In the genomic region with DNA sequence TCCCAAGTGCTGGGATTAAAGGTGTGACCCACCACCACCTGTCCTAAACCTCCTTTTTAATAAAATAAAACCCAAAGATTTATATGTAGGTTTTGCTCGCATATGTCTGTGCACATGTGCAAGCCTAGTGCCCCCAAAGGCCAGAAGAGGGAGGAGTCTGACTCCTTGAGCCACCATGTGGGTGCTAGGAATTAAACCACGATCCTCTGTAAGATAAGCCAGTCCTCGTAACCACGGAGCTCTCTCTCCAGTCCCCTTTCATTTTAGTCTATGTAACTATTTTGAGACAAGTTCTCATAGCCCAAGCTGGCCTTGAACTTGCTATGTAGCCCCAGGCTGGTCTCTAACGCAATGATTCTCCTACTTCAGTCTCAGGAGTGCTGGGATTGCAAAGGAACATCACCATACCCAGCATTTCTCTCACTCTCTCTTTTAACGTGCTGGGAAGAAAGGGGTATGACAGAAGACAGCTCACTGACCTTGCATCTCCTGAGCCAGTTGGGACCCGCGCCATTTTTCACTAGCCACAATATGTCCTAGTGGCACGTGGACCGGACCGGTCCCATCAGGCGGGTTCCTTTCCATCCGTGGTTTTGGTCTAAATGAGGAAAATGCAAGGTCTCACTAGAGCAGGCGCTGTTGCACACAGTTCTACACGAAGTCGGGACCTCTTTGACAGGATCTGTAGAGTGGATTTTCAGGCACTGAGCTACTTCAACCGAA, we compare ENCODE assay signal across 8 mouse cellular contexts. TPM values are rescaled to one million over a fixed set of nuclear protein-coding genes. Genes with fewer than 3 reads are reported as not detected.
DNase-seq lines count a peak whose midpoint lies in the region; ATAC-seq and TF ChIP-seq lines count a peak whose summit lies in the region.

No protein-coding gene starts in this region.

- 12% methylated on average over 17 of the region's 17 CpGs for WGBS in kidney, adult 2 months
- 17% methylated on average over 17 of the region's 17 CpGs for WGBS in hindbrain, embryonic 11.5 days

- H3K9ac ChIP-seq in hindbrain, embryonic 11.5 days (ENCODE audit: low read depth, low read length) = peak overlapping the region; percentile 66

- no peak for TF ChIP-seq CTCF in kidney, adult 2 months (conservative IDR thresholded peaks at IDR 0.05; ENCODE audit: insufficient read depth, insufficient read length, low read depth, low read length)
- TF ChIP-seq CTCF in G1E (IDR thresholded peaks at IDR 0.05; ENCODE audit: low read depth, low read length) = no peak

- H3K36me3 ChIP-seq in kidney, adult 2 months (ENCODE audit: control insufficient read depth, insufficient read depth, low read length) = peaks cover 1% of the 10 kb centered on the region; the same call in 1 of the 2 replicates
- H3K36me3 ChIP-seq in G1E (replicated peaks) = peaks cover 68% of the 10 kb centered on the region
- H3K36me3 ChIP-seq in hindbrain, embryonic 11.5 days (ENCODE audit: control insufficient read depth, insufficient read depth, low read length) = peaks cover 8% of the 10 kb centered on the region

- DNase-seq in kidney, adult 2 months = peak; percentile 14
- DNase-seq in kidney, postnatal 14 days = no peak
- DNase-seq in G1E (ENCODE audit: low spot score) = no peak
- peak; percentile 19 for DNase-seq in embryo, embryonic 9.5 days (ENCODE audit: extremely low spot score)
- DNase-seq in hindbrain, embryonic 11.5 days (ENCODE audit: low spot score) = no peak
- peak; percentile 28 for DNase-seq in thymus, postnatal 4 days
- no peak for DNase-seq in layer of hippocampus, postnatal 25 days (ENCODE audit: extremely low spot score in 1 of 2, low spot score in 1 of 2)

- no peak for TF ChIP-seq POLR2A in kidney, adult 2 months (IDR thresholded peaks at IDR 0.05; ENCODE audit: low read depth, low read length)

- H3K4me2 ChIP-seq in hindbrain, embryonic 11.5 days (replicated peaks; ENCODE audit: low read depth, low read length) = peak overlapping the region; percentile 68

- ATAC-seq in G1E (ENCODE audit: extremely low read depth, insufficient number of reproducible peaks, low FRiP score, poor library complexity, severe bottlenecking) = peak; percentile 41; the same call in 1 of the 2 replicates
- peak; percentile 8; the same call in 1 of the 2 replicates for ATAC-seq in hindbrain, embryonic 11.5 days (ENCODE audit: low FRiP score)
- ATAC-seq in megakaryocyte, adult 5-6 weeks (ENCODE audit: poor library complexity, severe bottlenecking) = peak; percentile 15

- H3K9me3 ChIP-seq in G1E (replicated peaks) = no peaks in the 10 kb centered on the region
- no peaks in the 10 kb centered on the region for H3K9me3 ChIP-seq in hindbrain, embryonic 11.5 days (ENCODE audit: control insufficient read depth, low read length)

- peaks cover 2% of the 10 kb centered on the region; the same call in 1 of the 2 replicates for H3K4me1 ChIP-seq in kidney, adult 2 months (ENCODE audit: control insufficient read depth, insufficient read depth, low read length)
- H3K4me1 ChIP-seq in G1E (ENCODE audit: insufficient read depth, low read depth, low read length) = peaks cover 33% of the 10 kb centered on the region
- peaks cover 9% of the 10 kb centered on the region for H3K4me1 ChIP-seq in hindbrain, embryonic 11.5 days (replicated peaks; ENCODE audit: control insufficient read depth, insufficient read depth, low read length)

- no peaks in the 10 kb centered on the region for H3K27me3 ChIP-seq in kidney, adult 2 months (replicated peaks; ENCODE audit: control insufficient read depth, insufficient read depth, low read length)
- H3K27me3 ChIP-seq in G1E (ENCODE audit: insufficient read depth, low read length) = no peaks in the 10 kb centered on the region
- no peaks in the 10 kb centered on the region for H3K27me3 ChIP-seq in hindbrain, embryonic 11.5 days (ENCODE audit: control insufficient read depth, insufficient read depth, low read length)

- H3K27ac ChIP-seq in kidney, adult 2 months (ENCODE audit: insufficient read depth, low read depth, low read length) = no peak overlapping the region
- H3K27ac ChIP-seq in hindbrain, embryonic 11.5 days (ENCODE audit: low read depth, low read length) = no peak overlapping the region

- peak overlapping the region; percentile 75 for H3K4me3 ChIP-seq in kidney, adult 2 months (ENCODE audit: insufficient read depth, low read depth, low read length)
- H3K4me3 ChIP-seq in G1E (ENCODE audit: low read depth, low read length) = peak overlapping the region; percentile 76
- peak overlapping the region; percentile 74 for H3K4me3 ChIP-seq in hindbrain, embryonic 11.5 days (ENCODE audit: low read depth, low read length)

RNA-seq across cellular contexts. Expression of gene Faap24, which starts 0.7 kb away (rescaled TPM):
- polyA plus RNA-seq in kidney, adult 2 months (2012; rRNA removed) = 4.3 and 4.8 TPM in 2 replicates
- total RNA-seq in G1E (2014; fragmentation: Nextera tagmentation) (39.9 and 40.3 TPM in 2 replicates), G1E (2017) (21.3 and 23.2 TPM in 2 replicates)
- 6.9 and 19.1 TPM in 2 replicates for polyA plus RNA-seq in G1E (2012)
- 23.6 and 24.8 TPM in 2 replicates for polyA plus RNA-seq in hindbrain, embryonic 11.5 days (2014; fragmentation: Nextera tagmentation; extraction: Ambion mirVana)
- 10.8 and 12.2 TPM in 2 replicates for total RNA-seq in megakaryocyte, adult 5-6 weeks (2015)
- total RNA-seq in megakaryocyte, adult 5-6 weeks (2017) = 5.5 and 11.1 TPM in 2 replicates
- total RNA-seq in layer of hippocampus, postnatal 25 days (2021) = 1 to 10 TPM; 5.3 to 6.9 TPM

RNA-seq across cellular contexts. Expression of gene Cep89, which starts 0.9 kb away (rescaled TPM):
- polyA plus RNA-seq in kidney, adult 2 months (2012; rRNA removed) = 24.4 and 29.5 TPM in 2 replicates
- total RNA-seq in G1E (2014; fragmentation: Nextera tagmentation) = 9.9 and 10.8 TPM in 2 replicates
- total RNA-seq in G1E (2017) = 9.8 and 13.8 TPM in 2 replicates
- polyA plus RNA-seq in G1E (2012) = 12.1 and 15.3 TPM in 2 replicates
- 35.2 and 41.7 TPM in 2 replicates for polyA plus RNA-seq in hindbrain, embryonic 11.5 days (2014; fragmentation: Nextera tagmentation; extraction: Ambion mirVana)
- 9.6 and 16.9 TPM in 2 replicates for total RNA-seq in megakaryocyte, adult 5-6 weeks (2015)
- 5.7 TPM in 2 replicates for total RNA-seq in megakaryocyte, adult 5-6 weeks (2017)
- 10 to 100 TPM; 11.8 to 22.6 TPM for total RNA-seq in layer of hippocampus, postnatal 25 days (2021)

RNA-seq across cellular contexts. Expression of gene Slc7a9, which starts 52.7 kb away (rescaled TPM):
- polyA plus RNA-seq in kidney, adult 2 months (2012; rRNA removed) = 329 and 355 TPM in 2 replicates
- total RNA-seq in G1E (2014; fragmentation: Nextera tagmentation) (not detected in 2 replicates), G1E (2017) (0.06 and 0.16 TPM in 2 replicates)
- polyA plus RNA-seq in G1E (2012) = not detected in 2 replicates
- polyA plus RNA-seq in hindbrain, embryonic 11.5 days (2014; fragmentation: Nextera tagmentation; extraction: Ambion mirVana) = 0.17 TPM in 1 of 2 replicates, not detected in the other
- not detected in 2 replicates for total RNA-seq in megakaryocyte, adult 5-6 weeks (2015)
- total RNA-seq in megakaryocyte, adult 5-6 weeks (2017) = not detected in 2 replicates
- not detected for total RNA-seq in layer of hippocampus, postnatal 25 days (2021)

Comparison
In these comparisons a context has a peak if more than half of its experiments do, and no peak if none do; other contexts are left out.
1. DNase-seq: peak in kidney, adult 2 months (single experiment), embryo, embryonic 9.5 days (single experiment) and thymus, postnatal 4 days (single experiment); none in kidney, postnatal 14 days (single experiment), G1E (single experiment), hindbrain, embryonic 11.5 days (single experiment) and layer of hippocampus, postnatal 25 days (0 of 2).
2. Peak in every context shown above with its lines, with median percentiles within 50 percentile points of each other: H3K4me3 ChIP-seq and ATAC-seq.